Mouse (Mus musculus) limb, embryonic 15.5 days (tissue): ENCODE results near the gene Acbd6. TPM values are rescaled to one million over a fixed set of nuclear protein-coding genes. Genes with fewer than 3 reads are reported as not detected.

ENCODE experiments used
- ATAC-seq: fragments of 200-750 bp; cut with Nextera tagmentation; 2 replicates; pipeline ENCODE4 v1.8.0; 2017; ENCODE audit warnings: low read depth, moderate TSS enrichment; ENCODE audit not compliant: insufficient number of reproducible peaks, low FRiP score, low TSS enrichment
- H3K27ac ChIP-seq: fragments of 300-500 bp; sonication (generic); 2 replicates; pipeline ENCODE4 v1.5.1; 2015; ENCODE audit warnings: moderate library complexity, mild to moderate bottlenecking, inconsistent platforms
- H3K27me3 ChIP-seq: fragments of 300-500 bp; sonication (generic); 2 replicates; pipeline ENCODE4 v1.6.1; 2015; ENCODE audit warnings: inconsistent platforms
- H3K36me3 ChIP-seq: fragments of 300-500 bp; sonication (generic); 2 replicates; pipeline ENCODE4 v1.6.1; 2015; ENCODE audit warnings: inconsistent platforms
- H3K4me1 ChIP-seq: fragments of 300-500 bp; sonication (generic); 2 replicates; pipeline ENCODE4 v1.6.1; 2015; ENCODE audit warnings: inconsistent platforms
- H3K4me2 ChIP-seq: fragments of 300-500 bp; sonication (generic); 2 replicates; pipeline ENCODE4 v1.6.1; 2015; ENCODE audit warnings: mild to moderate bottlenecking, inconsistent platforms
- H3K4me3 ChIP-seq: fragments of 300-500 bp; sonication (generic); 2 replicates; pipeline ENCODE4 v1.5.1; 2015; ENCODE audit warnings: mild to moderate bottlenecking, inconsistent platforms
- H3K9ac ChIP-seq: fragments of 300-500 bp; sonication (generic); 2 replicates; pipeline ENCODE4 v1.6.1; 2015; ENCODE audit warnings: inconsistent platforms
- H3K9me3 ChIP-seq: fragments of 300-500 bp; sonication (generic); 2 replicates; pipeline ENCODE4 v1.6.1; 2016; ENCODE audit warnings: inconsistent platforms
- WGBS: fragments of 180-500 bp; shearing (Covaris S2); methylation state at CpG from one replicate; pipeline ENCODE4 v1.1.7; 2015; 5-methylcytosine and 5-hydroxymethylcytosine counted together
- polyA plus RNA-seq: library from polyadenylated mRNA; unstranded; fragments of >200 nt; fragmentation: Nextera tagmentation; extraction: Ambion mirVana; gene quantifications from 2 replicates; pipeline ENCODE4 v1.2.1, GENCODE M21; 2015

Acbd6 gene
- polyA plus RNA-seq, 1 experiment from 2014 or later, result 73.4 TPM

- no peak overlapping the region for H3K4me3 ChIP-seq
- ATAC-seq, result no peak
- 25% methylated on average over 3 of the region's 3 CpGs for WGBS
- peaks cover 3% of the 10 kb centered on the region; the same call in 1 of the 2 replicates for H3K4me1 ChIP-seq
- H3K27me3 ChIP-seq, result no peaks in the 10 kb centered on the region
- no peak overlapping the region for H3K4me2 ChIP-seq
- no peaks in the 10 kb centered on the region for H3K9me3 ChIP-seq
- H3K36me3 ChIP-seq, result peaks cover 29% of the 10 kb centered on the region
- no peak overlapping the region for H3K27ac ChIP-seq
- no peak overlapping the region for H3K9ac ChIP-seq
Observed at GRCm38 (mm10) chr1:155564741-155565140, 6.8 kb downstream of the Acbd6 start.

GRCm38 (mm10) chr1:155568133-155568532 is 10.2 kb downstream of the Acbd6 start:
- Histone ChIP-seq H3K36me3 (peaks cover 42% of the 10 kb centered on the region), H3K4me2 (no peak overlapping the region), H3K9ac (no peak overlapping the region), H3K4me3 (no peak overlapping the region), H3K27ac (no peak overlapping the region), H3K4me1 (no peaks in the 10 kb centered on the region), H3K27me3 (no peaks in the 10 kb centered on the region), H3K9me3 (no peaks in the 10 kb centered on the region)
- no peak for ATAC-seq
- 95% methylated on average over 9 of the region's 9 CpGs for WGBS

GRCm38 (mm10) chr1:155569340-155569739 is 11.4 kb downstream of the Acbd6 start:
- Histone ChIP-seq H3K27me3 (no peaks in the 10 kb centered on the region), H3K9ac (no peak overlapping the region), H3K4me2 (no peak overlapping the region), H3K4me3 (no peak overlapping the region), H3K36me3 (peaks cover 44% of the 10 kb centered on the region), H3K9me3 (no peaks in the 10 kb centered on the region), H3K27ac (no peak overlapping the region), H3K4me1 (no peaks in the 10 kb centered on the region)
- 77% methylated on average over 4 of the region's 4 CpGs for WGBS
- no peak for ATAC-seq

GRCm38 (mm10) chr1:155574966-155575673 is 17.2 kb downstream of the Acbd6 start:
- Histone ChIP-seq H3K4me3 (no peak overlapping the region), H3K4me2 (no peak overlapping the region), H3K4me1 (no peaks in the 10 kb centered on the region), H3K27ac (no peak overlapping the region), H3K9me3 (no peaks in the 10 kb centered on the region), H3K27me3 (no peaks in the 10 kb centered on the region), H3K9ac (no peak overlapping the region), H3K36me3 (peaks cover 15% of the 10 kb centered on the region)
- 25% methylated on average over 7 of the region's 7 CpGs for WGBS
- ATAC-seq, result no peak

GRCm38 (mm10) chr1:155576432-155576831 is 18.5 kb downstream of the Acbd6 start:
- Histone ChIP-seq H3K27me3 (no peaks in the 10 kb centered on the region), H3K4me2 (no peak overlapping the region), H3K9me3 (no peaks in the 10 kb centered on the region), H3K27ac (no peak overlapping the region), H3K9ac (no peak overlapping the region), H3K4me3 (no peak overlapping the region), H3K36me3 (peaks cover 12% of the 10 kb centered on the region), H3K4me1 (no peaks in the 10 kb centered on the region)
- 23% methylated on average over 2 of the region's 2 CpGs for WGBS
- no peak for ATAC-seq

- Histone ChIP-seq H3K4me2 (no peak overlapping the region), H3K27ac (no peak overlapping the region), H3K4me3 (no peak overlapping the region), H3K9ac (no peak overlapping the region), H3K4me1 (no peaks in the 10 kb centered on the region), H3K27me3 (no peaks in the 10 kb centered on the region), H3K36me3 (peaks cover 11% of the 10 kb centered on the region), H3K9me3 (no peaks in the 10 kb centered on the region)
- ATAC-seq, result no peak
- WGBS, result 61% methylated on average over 2 of the region's 2 CpGs
Observed at GRCm38 (mm10) chr1:155577316-155577715, 19.4 kb downstream of the Acbd6 start.

- no peaks in the 10 kb centered on the region for H3K27me3 ChIP-seq
- H3K4me2 ChIP-seq, result no peak overlapping the region
- no peaks in the 10 kb centered on the region for H3K4me1 ChIP-seq
- no peaks in the 10 kb centered on the region for H3K36me3 ChIP-seq
- ATAC-seq, result no peak
- no peak overlapping the region for H3K9ac ChIP-seq
- WGBS, result 72% methylated on average over 2 of the region's 2 CpGs
- no peak overlapping the region for H3K27ac ChIP-seq
- H3K4me3 ChIP-seq, result no peak overlapping the region
- H3K9me3 ChIP-seq, result no peaks in the 10 kb centered on the region
Observed at GRCm38 (mm10) chr1:155587961-155588360, 30.0 kb downstream of the Acbd6 start.

- no peak overlapping the region for H3K4me2 ChIP-seq
- H3K36me3 ChIP-seq, result no peaks in the 10 kb centered on the region
- H3K4me1 ChIP-seq, result no peaks in the 10 kb centered on the region
- no peak overlapping the region for H3K4me3 ChIP-seq
- H3K27ac ChIP-seq, result no peak overlapping the region
- no peaks in the 10 kb centered on the region for H3K9me3 ChIP-seq
- no peak overlapping the region for H3K9ac ChIP-seq
- ATAC-seq, result no peak
- H3K27me3 ChIP-seq, result no peaks in the 10 kb centered on the region
- 43% methylated on average over 1 of the region's 1 CpGs for WGBS
Observed at GRCm38 (mm10) chr1:155594141-155594540, 36.2 kb downstream of the Acbd6 start.

- Histone ChIP-seq H3K4me3 (no peak overlapping the region), H3K9me3 (no peaks in the 10 kb centered on the region), H3K9ac (no peak overlapping the region), H3K27ac (no peak overlapping the region), H3K36me3 (no peaks in the 10 kb centered on the region), H3K4me2 (no peak overlapping the region), H3K4me1 (no peaks in the 10 kb centered on the region), H3K27me3 (no peaks in the 10 kb centered on the region)
- no peak for ATAC-seq
- WGBS, result 87% methylated on average over 3 of the region's 3 CpGs
Observed at GRCm38 (mm10) chr1:155596576-155596975, 38.7 kb downstream of the Acbd6 start.

- no peak overlapping the region for H3K4me3 ChIP-seq
- 36% methylated on average over 1 of the region's 1 CpGs for WGBS
- no peaks in the 10 kb centered on the region for H3K27me3 ChIP-seq
- no peak overlapping the region for H3K9ac ChIP-seq
- H3K4me2 ChIP-seq, result no peak overlapping the region
- H3K27ac ChIP-seq, result no peak overlapping the region
- ATAC-seq, result no peak
- no peaks in the 10 kb centered on the region for H3K9me3 ChIP-seq
- H3K36me3 ChIP-seq, result no peaks in the 10 kb centered on the region
- no peaks in the 10 kb centered on the region for H3K4me1 ChIP-seq
Observed at GRCm38 (mm10) chr1:155604706-155605105, 46.8 kb downstream of the Acbd6 start.

- H3K27me3 ChIP-seq, result no peaks in the 10 kb centered on the region
- 34% methylated on average over 11 of the region's 11 CpGs for WGBS
- ATAC-seq, result no peak
- no peaks in the 10 kb centered on the region for H3K36me3 ChIP-seq
- H3K4me1 ChIP-seq, result no peaks in the 10 kb centered on the region
- no peaks in the 10 kb centered on the region for H3K9me3 ChIP-seq
- no peak overlapping the region for H3K4me2 ChIP-seq
- H3K4me3 ChIP-seq, result no peak overlapping the region
- H3K27ac ChIP-seq, result no peak overlapping the region
- no peak overlapping the region for H3K9ac ChIP-seq
Observed at GRCm38 (mm10) chr1:155605391-155606155, 47.7 kb downstream of the Acbd6 start.

GRCm38 (mm10) chr1:155606156-155606531 is 48.2 kb downstream of the Acbd6 start:
- 81% methylated on average over 8 of the region's 8 CpGs for WGBS
- ATAC-seq, result no peak
- H3K4me1 ChIP-seq, result no peaks in the 10 kb centered on the region

More at GRCm38 (mm10) chr1:155606156-155606531, 48.2 kb downstream of the Acbd6 start:
- Histone ChIP-seq H3K4me3 (no peak overlapping the region), H3K27ac (no peak overlapping the region), H3K4me2 (no peak overlapping the region), H3K9ac (no peak overlapping the region), H3K9me3 (no peaks in the 10 kb centered on the region), H3K36me3 (no peaks in the 10 kb centered on the region), H3K27me3 (no peaks in the 10 kb centered on the region)
